Mouse (Mus musculus): ENCODE results near the gene Gtf2h2. TPM values are rescaled to one million over a fixed set of nuclear protein-coding genes. Genes with fewer than 3 reads are reported as not detected.
"Not testable (repeated sequence)": the region's sequence is repeated elsewhere in the genome, so short reads cannot be mapped to it uniquely, and the experiment has no call there.

Gtf2h2 gene
- polyA plus RNA-seq, 1 experiment, result 21.6 TPM

DNA sequence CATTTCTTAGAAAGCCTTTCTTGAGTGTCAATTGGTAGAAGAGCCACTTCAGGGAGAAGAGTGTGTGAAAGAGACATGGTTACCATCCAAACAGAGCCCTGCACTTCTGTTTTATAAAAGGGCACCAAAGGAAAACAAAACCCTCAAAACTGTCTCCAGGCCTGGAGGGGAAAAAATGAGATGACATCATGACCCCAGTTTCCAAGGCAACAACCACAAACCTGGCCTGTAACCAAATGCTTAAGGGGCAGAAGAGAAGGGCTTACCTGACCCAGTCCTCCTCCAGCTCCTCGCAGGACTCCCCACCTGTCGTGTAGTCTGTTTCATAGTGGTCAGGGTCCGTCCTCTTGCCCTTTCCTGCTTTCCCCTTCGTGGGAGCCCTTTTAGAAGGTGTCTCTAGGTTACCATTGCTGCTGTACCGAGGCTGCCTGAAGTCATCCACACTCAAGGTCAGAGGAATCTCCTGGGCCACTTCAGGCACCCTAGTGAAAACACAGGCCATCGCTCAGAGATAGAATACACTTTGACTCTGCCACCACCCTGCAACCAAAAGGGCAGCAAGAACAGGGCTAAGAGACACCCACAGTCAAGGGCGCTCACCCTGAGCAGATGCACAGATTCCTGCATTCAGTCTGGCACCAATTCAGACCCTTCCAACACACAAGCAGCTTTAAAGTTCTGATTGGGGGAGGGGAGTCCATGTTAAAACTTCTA, 18.9 kb upstream of the Gtf2h2 start:
- Histone ChIP-seq H3K27ac (ENCODE audit: control insufficient read depth, insufficient read depth, low read depth, low read length) (no peak overlapping the region), H3K4me3 (ENCODE audit: control insufficient read depth, low read depth, low read length) (no peak overlapping the region), H3K27me3 (ENCODE audit: control insufficient read depth, insufficient read depth, low read length) (no peaks in the 10 kb centered on the region), H3K36me3 (ENCODE audit: control insufficient read depth, insufficient read depth, low read length) (no peaks in the 10 kb centered on the region), H3K4me1 (ENCODE audit: control insufficient read depth, insufficient read depth, low read length) (no peaks in the 10 kb centered on the region)
- no peak for TF ChIP-seq CTCF (IDR thresholded peaks at IDR 0.05; ENCODE audit: control insufficient read depth, insufficient read depth, insufficient replicate concordance, low read depth, low read length)
- TF ChIP-seq POLR2A (IDR thresholded peaks at IDR 0.05; ENCODE audit: control insufficient read depth, low read depth, low read length), result no peak

DNA sequence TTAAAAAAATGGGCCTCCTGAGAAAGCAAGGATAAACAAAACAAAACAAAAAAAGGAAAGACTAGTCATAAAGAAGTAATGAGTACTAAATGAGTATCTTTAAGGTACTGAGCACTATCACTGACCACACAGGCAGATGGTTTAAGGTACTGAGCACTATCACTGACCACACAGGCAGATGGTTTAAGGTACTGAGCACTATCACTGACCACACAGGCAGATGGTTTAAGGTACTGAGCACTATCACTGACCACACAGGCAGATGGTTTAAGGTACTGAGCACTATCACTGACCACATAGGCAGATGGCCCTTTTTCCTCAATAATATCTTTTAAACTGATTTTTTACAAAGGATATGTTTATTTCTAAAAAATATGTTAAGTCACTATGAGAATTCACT, 7.2 kb upstream of the Gtf2h2 start:
- H3K4me1 ChIP-seq (ENCODE audit: control insufficient read depth, insufficient read depth, low read length); H3K27me3 ChIP-seq (ENCODE audit: control insufficient read depth, insufficient read depth, low read length); H3K4me3 ChIP-seq (ENCODE audit: control insufficient read depth, low read depth, low read length); H3K36me3 ChIP-seq (ENCODE audit: control insufficient read depth, insufficient read depth, low read length); H3K27ac ChIP-seq (ENCODE audit: control insufficient read depth, insufficient read depth, low read depth, low read length): not testable (repeated sequence)

DNA sequence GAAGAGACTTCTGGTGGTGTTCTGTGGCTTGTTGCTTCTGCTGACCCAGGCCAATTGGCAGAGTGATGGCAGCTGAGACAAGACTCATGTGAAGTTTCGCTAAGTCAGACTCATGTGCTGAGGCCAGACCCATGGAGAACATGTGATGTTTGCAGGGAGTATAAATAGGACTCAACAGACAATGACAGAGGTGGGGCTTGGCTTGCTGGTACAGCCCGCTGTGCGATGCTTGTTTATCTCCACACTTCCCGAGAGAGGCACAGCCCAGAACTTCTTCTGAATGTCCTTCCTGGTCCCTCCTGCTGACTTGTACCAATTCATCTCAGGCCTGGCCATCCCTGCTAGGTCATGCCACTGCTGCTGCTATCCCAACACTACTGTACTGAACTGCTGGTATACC, 3.0 kb upstream of the Gtf2h2 start:
- Histone ChIP-seq H3K4me1 (ENCODE audit: control insufficient read depth, insufficient read depth, low read length) (peaks cover 4% of the 10 kb centered on the region; the same call in 1 of the 2 replicates), H3K27me3 (ENCODE audit: control insufficient read depth, insufficient read depth, low read length) (no peaks in the 10 kb centered on the region), H3K4me3 (ENCODE audit: control insufficient read depth, low read depth, low read length) (no peak overlapping the region), H3K36me3 (ENCODE audit: control insufficient read depth, insufficient read depth, low read length) (no peaks in the 10 kb centered on the region), H3K27ac (ENCODE audit: control insufficient read depth, insufficient read depth, low read depth, low read length) (no peak overlapping the region)
- TF ChIP-seq CTCF (IDR thresholded peaks at IDR 0.05; ENCODE audit: control insufficient read depth, insufficient read depth, insufficient replicate concordance, low read depth, low read length), result no peak
- TF ChIP-seq POLR2A (IDR thresholded peaks at IDR 0.05; ENCODE audit: control insufficient read depth, low read depth, low read length), result no peak

DNA sequence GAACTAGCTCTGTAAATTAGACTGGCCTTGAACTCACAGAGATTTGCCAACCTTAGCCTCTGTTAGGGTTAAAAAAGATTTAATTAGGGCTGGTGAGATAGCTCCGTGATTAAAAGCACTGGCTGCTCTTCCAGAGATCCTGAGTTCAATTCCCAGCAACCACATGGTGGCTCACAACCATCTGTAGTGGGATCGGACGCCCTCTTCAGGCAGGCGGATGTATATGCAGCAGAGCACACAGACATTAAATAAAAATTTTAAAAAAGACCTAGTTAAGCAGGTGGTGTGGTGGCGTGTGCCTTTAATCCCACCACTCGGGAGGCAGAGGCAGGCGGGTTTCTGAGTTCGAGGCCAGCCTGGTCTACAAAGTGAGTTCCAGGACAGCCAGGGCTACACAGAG, 2.0 kb upstream of the Gtf2h2 start:
- not testable (repeated sequence) for H3K27ac ChIP-seq (ENCODE audit: control insufficient read depth, insufficient read depth, low read depth, low read length); H3K4me3 ChIP-seq (ENCODE audit: control insufficient read depth, low read depth, low read length)

DNA sequence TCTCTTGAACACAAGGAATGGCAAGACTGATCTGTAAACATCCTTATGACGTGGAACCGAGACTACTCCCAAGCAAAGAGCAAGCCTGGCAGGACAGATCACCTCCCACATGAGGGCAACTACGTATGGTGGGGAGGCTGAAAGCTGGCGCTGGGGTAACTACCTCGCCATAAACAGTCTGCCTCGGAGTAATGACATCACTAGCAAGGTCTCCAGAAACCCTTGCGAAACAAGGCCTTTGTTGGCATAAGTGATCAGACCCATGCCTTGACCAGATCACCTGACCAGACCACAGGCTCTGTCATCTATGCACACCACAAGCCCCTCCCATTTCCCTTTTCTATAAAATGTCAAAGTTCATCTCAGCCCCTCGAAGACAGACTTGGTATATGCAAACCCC, 934 bp upstream of the Gtf2h2 start:
- H3K36me3 ChIP-seq (ENCODE audit: control insufficient read depth, insufficient read depth, low read length), result no peaks in the 10 kb centered on the region
- H3K4me3 ChIP-seq (ENCODE audit: control insufficient read depth, low read depth, low read length), result no peak overlapping the region
- TF ChIP-seq POLR2A (IDR thresholded peaks at IDR 0.05; ENCODE audit: control insufficient read depth, low read depth, low read length) (no peak), CTCF (IDR thresholded peaks at IDR 0.05; ENCODE audit: control insufficient read depth, insufficient read depth, insufficient replicate concordance, low read depth, low read length) (no peak)
- peaks cover 4% of the 10 kb centered on the region; the same call in 1 of the 2 replicates for H3K4me1 ChIP-seq (ENCODE audit: control insufficient read depth, insufficient read depth, low read length)
- no peak overlapping the region for H3K27ac ChIP-seq (ENCODE audit: control insufficient read depth, insufficient read depth, low read depth, low read length)
- H3K27me3 ChIP-seq (ENCODE audit: control insufficient read depth, insufficient read depth, low read length), result no peaks in the 10 kb centered on the region

More for the DNA sequence above, 2.0 kb upstream of the Gtf2h2 start:
- TF ChIP-seq CTCF (IDR thresholded peaks at IDR 0.05; ENCODE audit: control insufficient read depth, insufficient read depth, insufficient replicate concordance, low read depth, low read length), result 0 out of 2 replicates have a peak, but pooled peaks have one; percentile 11
- H3K4me1 ChIP-seq (ENCODE audit: control insufficient read depth, insufficient read depth, low read length); H3K27me3 ChIP-seq (ENCODE audit: control insufficient read depth, insufficient read depth, low read length); H3K36me3 ChIP-seq (ENCODE audit: control insufficient read depth, insufficient read depth, low read length): not testable (repeated sequence)

DNA sequence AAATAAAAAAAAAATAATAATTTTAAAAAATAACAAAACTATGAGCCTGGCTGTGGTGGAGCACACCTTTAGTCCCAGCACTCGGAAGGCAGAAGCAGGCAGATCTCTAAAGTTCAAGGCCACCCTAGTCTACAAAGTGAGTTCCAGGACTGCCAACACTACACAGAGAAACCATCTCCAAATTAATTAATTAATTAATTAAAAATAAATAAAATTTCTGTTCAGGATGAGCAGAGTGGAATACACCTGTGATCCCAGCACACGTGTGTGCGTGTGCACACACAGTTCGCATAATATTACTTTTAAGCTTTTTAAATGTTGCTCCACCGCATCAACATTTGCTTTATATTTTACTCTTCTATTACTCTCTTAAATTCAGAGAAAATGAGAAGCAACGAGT, 756 bp downstream of the Gtf2h2 start:
- TF ChIP-seq POLR2A (IDR thresholded peaks at IDR 0.05; ENCODE audit: control insufficient read depth, low read depth, low read length) (no peak), CTCF (IDR thresholded peaks at IDR 0.05; ENCODE audit: control insufficient read depth, insufficient read depth, insufficient replicate concordance, low read depth, low read length) (no peak)
- H3K27ac ChIP-seq (ENCODE audit: control insufficient read depth, insufficient read depth, low read depth, low read length), result no peak overlapping the region; the same call in 1 of the 2 replicates

DNA sequence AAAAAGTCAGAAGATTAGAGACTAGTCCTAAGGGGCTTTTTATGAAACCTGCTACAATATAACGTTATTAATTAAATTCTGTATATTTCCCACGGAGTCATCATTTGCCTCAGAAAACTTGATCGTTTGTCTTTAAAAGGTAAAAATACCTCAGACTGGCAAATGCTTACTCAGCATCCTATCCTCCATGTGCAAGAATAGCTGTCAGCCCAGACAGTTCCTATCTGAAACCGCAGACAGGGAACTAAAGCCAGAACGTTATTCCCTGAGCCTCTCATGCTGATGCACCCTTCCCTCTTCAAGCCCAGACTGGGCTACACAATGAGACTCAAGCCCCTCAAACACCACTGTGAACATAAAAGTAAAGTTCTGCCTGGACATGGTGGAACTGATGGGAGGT, 2.0 kb downstream of the Gtf2h2 start:
- H3K4me1 ChIP-seq (ENCODE audit: control insufficient read depth, insufficient read depth, low read length), result peaks cover 4% of the 10 kb centered on the region; the same call in 1 of the 2 replicates

More for the DNA sequence above, 756 bp downstream of the Gtf2h2 start:
- Histone ChIP-seq H3K4me1 (ENCODE audit: control insufficient read depth, insufficient read depth, low read length) (peaks cover 4% of the 10 kb centered on the region; the same call in 1 of the 2 replicates), H3K36me3 (ENCODE audit: control insufficient read depth, insufficient read depth, low read length) (peaks cover 1% of the 10 kb centered on the region; the same call in 1 of the 2 replicates), H3K4me3 (ENCODE audit: control insufficient read depth, low read depth, low read length) (peak overlapping the region; percentile 93), H3K27me3 (ENCODE audit: control insufficient read depth, insufficient read depth, low read length) (no peaks in the 10 kb centered on the region)

DNA sequence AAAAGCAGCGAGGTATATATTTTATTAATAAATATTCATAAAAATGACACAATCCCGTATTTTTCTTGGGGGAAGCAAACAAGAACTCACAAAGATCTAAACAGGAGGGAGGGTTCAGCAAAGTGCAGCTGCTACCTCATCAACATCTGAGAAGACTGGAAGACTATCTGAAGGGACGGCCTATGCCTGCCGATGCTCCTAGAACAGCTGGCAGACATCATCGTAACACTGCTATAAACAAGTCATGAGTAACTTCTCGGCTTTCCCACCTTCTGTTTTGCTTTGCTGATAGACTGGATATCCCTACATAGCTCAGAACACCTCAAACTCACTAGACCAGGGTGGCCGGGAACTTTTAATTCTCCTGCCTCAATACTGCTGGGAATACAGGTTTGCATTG, 8.8 kb downstream of the Gtf2h2 start:
- no peak for TF ChIP-seq POLR2A (IDR thresholded peaks at IDR 0.05; ENCODE audit: control insufficient read depth, low read depth, low read length)
- TF ChIP-seq CTCF (IDR thresholded peaks at IDR 0.05; ENCODE audit: control insufficient read depth, insufficient read depth, insufficient replicate concordance, low read depth, low read length), result no peak
- no peaks in the 10 kb centered on the region for H3K27me3 ChIP-seq (ENCODE audit: control insufficient read depth, insufficient read depth, low read length)
- H3K27ac ChIP-seq (ENCODE audit: control insufficient read depth, insufficient read depth, low read depth, low read length), result no peak overlapping the region
- H3K4me1 ChIP-seq (ENCODE audit: control insufficient read depth, insufficient read depth, low read length), result no peaks in the 10 kb centered on the region
- no peak overlapping the region for H3K4me3 ChIP-seq (ENCODE audit: control insufficient read depth, low read depth, low read length)
- H3K36me3 ChIP-seq (ENCODE audit: control insufficient read depth, insufficient read depth, low read length), result peaks cover 4% of the 10 kb centered on the region

More for the DNA sequence above, 2.0 kb downstream of the Gtf2h2 start:
- Histone ChIP-seq H3K27me3 (ENCODE audit: control insufficient read depth, insufficient read depth, low read length) (no peaks in the 10 kb centered on the region), H3K27ac (ENCODE audit: control insufficient read depth, insufficient read depth, low read depth, low read length) (no peak overlapping the region), H3K36me3 (ENCODE audit: control insufficient read depth, insufficient read depth, low read length) (peaks cover 1% of the 10 kb centered on the region; the same call in 1 of the 2 replicates), H3K4me3 (ENCODE audit: control insufficient read depth, low read depth, low read length) (no peak overlapping the region)
- no peak for TF ChIP-seq CTCF (IDR thresholded peaks at IDR 0.05; ENCODE audit: control insufficient read depth, insufficient read depth, insufficient replicate concordance, low read depth, low read length)
